Mouse (Mus musculus): ENCODE data around the gene Nefh. TPM values are rescaled to one million over a fixed set of nuclear protein-coding genes. Genes with fewer than 3 reads are reported as not detected.
A peak's percentile ranks its signal among the peaks of the same experiment; 100 is the strongest.

The Nefh gene
- 0.77 and 3.1 TPM in 2 replicates for total RNA-seq (2015; ENCODE audit: low replicate concordance)
- total RNA-seq (2017; ENCODE audit: low replicate concordance), result 0.70 and 1.8 TPM in 2 replicates

GRCm38 (mm10) chr11:4947813-4948174 lies at the start of gene Nefh:
Nefh (minus strand) TSS chr11:4948064.
- no peak for ATAC-seq (replicated peaks; ENCODE audit: low FRiP score, poor library complexity, severe bottlenecking)

GRCm38 (mm10) chr11:4996621-4997199 lies 48.8 kb upstream of the Nefh start:
- no peak for ATAC-seq (replicated peaks; ENCODE audit: low FRiP score, poor library complexity, severe bottlenecking)

- ATAC-seq (replicated peaks; ENCODE audit: low FRiP score, poor library complexity, severe bottlenecking), result no peak
Observed at GRCm38 (mm10) chr11:4995676-4996075, 47.8 kb upstream of the Nefh start.

GRCm38 (mm10) chr11:4992471-4992870 lies 44.6 kb upstream of the Nefh start:
- no peak for ATAC-seq (replicated peaks; ENCODE audit: low FRiP score, poor library complexity, severe bottlenecking)

GRCm38 (mm10) chr11:4989187-4989586 lies 41.3 kb upstream of the Nefh start:
- no peak for ATAC-seq (replicated peaks; ENCODE audit: low FRiP score, poor library complexity, severe bottlenecking)

- ATAC-seq (replicated peaks; ENCODE audit: low FRiP score, poor library complexity, severe bottlenecking), result peak; percentile 41
Observed at GRCm38 (mm10) chr11:4987487-4987852, 39.6 kb upstream of the Nefh start.

- peak; percentile 93 for ATAC-seq (replicated peaks; ENCODE audit: low FRiP score, poor library complexity, severe bottlenecking)
Observed at GRCm38 (mm10) chr11:4986695-4987486, 39.0 kb upstream of the Nefh start, which contains the start of gene Ap1b1. Ap1b1 (plus strand) TSS chr11:4986824.

- no peak for ATAC-seq (replicated peaks; ENCODE audit: low FRiP score, poor library complexity, severe bottlenecking)
Observed at GRCm38 (mm10) chr11:4984799-4985198, 36.9 kb upstream of the Nefh start.

- ATAC-seq (replicated peaks; ENCODE audit: low FRiP score, poor library complexity, severe bottlenecking), result peak; percentile 61
Observed at GRCm38 (mm10) chr11:4984249-4984648, 36.4 kb upstream of the Nefh start.

GRCm38 (mm10) chr11:4983538-4983937 lies 35.7 kb upstream of the Nefh start:
- ATAC-seq (replicated peaks; ENCODE audit: low FRiP score, poor library complexity, severe bottlenecking), result no peak

GRCm38 (mm10) chr11:4983010-4983409 lies 35.1 kb upstream of the Nefh start:
- ATAC-seq (replicated peaks; ENCODE audit: low FRiP score, poor library complexity, severe bottlenecking), result no peak

GRCm38 (mm10) chr11:4975623-4976022 lies 27.8 kb upstream of the Nefh start:
- ATAC-seq (replicated peaks; ENCODE audit: low FRiP score, poor library complexity, severe bottlenecking), result peak; percentile 53; the same call in 1 of the 2 replicates

GRCm38 (mm10) chr11:4974376-4975122 lies 26.7 kb upstream of the Nefh start:
- ATAC-seq (replicated peaks; ENCODE audit: low FRiP score, poor library complexity, severe bottlenecking), result no peak

- ATAC-seq (replicated peaks; ENCODE audit: low FRiP score, poor library complexity, severe bottlenecking), result no peak
Observed at GRCm38 (mm10) chr11:4973871-4974256, 26.0 kb upstream of the Nefh start.

GRCm38 (mm10) chr11:4972967-4973870 lies 25.4 kb upstream of the Nefh start:
- ATAC-seq (replicated peaks; ENCODE audit: low FRiP score, poor library complexity, severe bottlenecking), result peak; percentile 92

- ATAC-seq (replicated peaks; ENCODE audit: low FRiP score, poor library complexity, severe bottlenecking), result no peak
Observed at GRCm38 (mm10) chr11:4968376-4968775, 20.5 kb upstream of the Nefh start.

GRCm38 (mm10) chr11:4967549-4967948 lies 19.7 kb upstream of the Nefh start:
- peak; percentile 85 for ATAC-seq (replicated peaks; ENCODE audit: low FRiP score, poor library complexity, severe bottlenecking)

- peak; percentile 53 for ATAC-seq (replicated peaks; ENCODE audit: low FRiP score, poor library complexity, severe bottlenecking)
Observed at GRCm38 (mm10) chr11:4966888-4967287, 19.0 kb upstream of the Nefh start.

GRCm38 (mm10) chr11:4966325-4966724 lies 18.5 kb upstream of the Nefh start:
- ATAC-seq (replicated peaks; ENCODE audit: low FRiP score, poor library complexity, severe bottlenecking), result no peak
